Mouse (Mus musculus): ENCODE data around the gene Csnk1g1.

DNA sequence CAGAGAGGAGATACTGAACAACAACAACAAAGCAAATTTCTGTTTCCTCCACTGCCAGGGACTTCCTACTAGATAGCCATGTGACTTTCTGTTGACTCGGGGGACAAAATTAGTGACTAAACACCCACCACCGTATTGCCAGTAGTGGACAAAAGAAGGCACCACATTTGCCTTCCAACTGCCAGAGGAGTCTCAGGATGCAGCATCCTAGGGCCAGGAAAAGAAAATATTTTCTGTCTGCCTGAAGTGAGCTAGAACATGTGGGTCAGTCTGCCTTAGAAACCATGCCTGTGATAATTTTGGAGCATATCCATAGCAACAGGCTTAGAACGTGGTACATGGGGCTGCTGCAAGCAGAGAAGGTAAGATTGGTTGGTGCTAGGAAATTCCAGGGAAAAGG, 132.1 kb downstream of the Csnk1g1 start:
- TF ChIP-seq EP300 (IDR thresholded peaks at IDR 0.05; ENCODE audit: low read depth) = no peak
- no peak for TF ChIP-seq CTCF (IDR thresholded peaks at IDR 0.05; ENCODE audit: low read depth)

All from liver, postnatal 0 days (tissue).